Mouse (Mus musculus): ENCODE data around the gene Tcl1b3.

DNA sequence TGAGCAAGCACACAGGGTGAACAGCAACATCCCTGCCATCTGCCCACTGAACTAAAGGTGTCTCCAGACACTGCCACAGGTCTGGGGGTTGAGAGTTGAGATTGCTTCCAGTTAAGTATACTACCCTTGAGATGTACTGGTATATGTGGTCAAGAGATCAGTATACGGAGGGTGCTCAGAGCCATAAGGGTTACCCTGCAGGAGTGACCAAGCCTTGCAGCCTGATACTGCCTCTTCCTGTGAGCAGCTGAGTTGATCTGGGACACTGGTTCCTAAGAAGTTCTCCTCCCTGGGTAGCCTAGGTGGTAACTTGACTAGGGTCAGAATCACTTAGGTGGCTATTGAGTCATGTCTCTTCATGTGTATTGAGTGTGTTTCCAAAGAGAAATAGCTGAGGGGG is 17.6 kb downstream of the Tcl1b3 start:
- TF ChIP-seq TAL1 (IDR thresholded peaks at IDR 0.05; ENCODE audit: low read length): no peak
- TF ChIP-seq GATA1 (IDR thresholded peaks at IDR 0.05; ENCODE audit: low read length): no peak
